Mouse (Mus musculus) midbrain, embryonic 15.5 days (tissue): Measurements from ENCODE around the gene Ube2v1. TPM values are rescaled to one million over a fixed set of nuclear protein-coding genes. Genes with fewer than 3 reads are reported as not detected.
"Not testable (repeated sequence)": the region's sequence is repeated elsewhere in the genome, so short reads cannot be mapped to it uniquely, and the experiment has no call there.

Experiments
- ATAC-seq: fragments of 200-750 bp; cut with Nextera tagmentation; replicated peaks from 2 replicates; pipeline ENCODE4 v1.8.0; 2017; ENCODE audit warnings: moderate TSS enrichment
- H3K27ac ChIP-seq: fragments of 300-500 bp; sonication (generic); 2 replicates; pipeline ENCODE4 v1.5.1; 2015; ENCODE audit warnings: mild to moderate bottlenecking, inconsistent platforms
- H3K27me3 ChIP-seq: fragments of 300-500 bp; sonication (generic); replicated peaks from 2 replicates; pipeline ENCODE4 v1.6.1; 2015; ENCODE audit warnings: inconsistent platforms
- H3K36me3 ChIP-seq: fragments of 300-500 bp; sonication (generic); replicated peaks from 2 replicates; pipeline ENCODE4 v1.6.1; 2015; ENCODE audit warnings: inconsistent platforms
- H3K4me1 ChIP-seq: fragments of 300-500 bp; sonication (generic); 2 replicates; pipeline ENCODE4 v1.6.1; 2015; ENCODE audit warnings: inconsistent platforms
- H3K4me2 ChIP-seq: fragments of 300-500 bp; sonication (generic); 2 replicates; pipeline ENCODE4 v1.6.1; 2015; ENCODE audit warnings: inconsistent platforms, mild to moderate bottlenecking, moderate library complexity
- H3K4me3 ChIP-seq: fragments of 300-500 bp; sonication (generic); 2 replicates; pipeline ENCODE4 v1.5.1; 2015; ENCODE audit warnings: mild to moderate bottlenecking, inconsistent platforms
- H3K9ac ChIP-seq: fragments of 300-500 bp; sonication (generic); 2 replicates; pipeline ENCODE4 v1.6.1; 2015; ENCODE audit warnings: mild to moderate bottlenecking, inconsistent platforms
- H3K9me3 ChIP-seq: fragments of 300-500 bp; sonication (generic); 2 replicates; pipeline ENCODE4 v1.6.1; 2016; ENCODE audit warnings: inconsistent platforms
- WGBS: fragments of 180-500 bp; shearing (Covaris S2); methylation state at CpG from one replicate; pipeline ENCODE4 v1.1.7; 2015; ENCODE audit warnings: mixed read lengths; 5-methylcytosine and 5-hydroxymethylcytosine counted together
- polyA plus RNA-seq: library from polyadenylated mRNA; unstranded; fragments of >200 nt; fragmentation: Nextera tagmentation; extraction: Ambion mirVana; gene quantifications from 2 replicates; pipeline ENCODE4 v1.2.1, GENCODE M21; 2015

Gene Ube2v1
- polyA plus RNA-seq, 1 experiment from 2014 or later, result 327 TPM

- no peaks in the 10 kb centered on the region for H3K27me3 ChIP-seq
- no peaks in the 10 kb centered on the region for H3K36me3 ChIP-seq
- no peak for ATAC-seq
- no peak overlapping the region for H3K27ac ChIP-seq
- H3K9ac ChIP-seq, result peak overlapping the region; percentile 90
- peak overlapping the region; percentile 80 for H3K4me2 ChIP-seq
- WGBS, result 82% methylated on average over 5 of the region's 5 CpGs
- H3K4me1 ChIP-seq, result peaks cover 56% of the 10 kb centered on the region
- peak overlapping the region; percentile 79 for H3K4me3 ChIP-seq
- no peaks in the 10 kb centered on the region for H3K9me3 ChIP-seq
These were observed 1.5 kb downstream of the Ube2v1 start for GRCm38 (mm10) chr2:167630421-167630820.

DNA sequence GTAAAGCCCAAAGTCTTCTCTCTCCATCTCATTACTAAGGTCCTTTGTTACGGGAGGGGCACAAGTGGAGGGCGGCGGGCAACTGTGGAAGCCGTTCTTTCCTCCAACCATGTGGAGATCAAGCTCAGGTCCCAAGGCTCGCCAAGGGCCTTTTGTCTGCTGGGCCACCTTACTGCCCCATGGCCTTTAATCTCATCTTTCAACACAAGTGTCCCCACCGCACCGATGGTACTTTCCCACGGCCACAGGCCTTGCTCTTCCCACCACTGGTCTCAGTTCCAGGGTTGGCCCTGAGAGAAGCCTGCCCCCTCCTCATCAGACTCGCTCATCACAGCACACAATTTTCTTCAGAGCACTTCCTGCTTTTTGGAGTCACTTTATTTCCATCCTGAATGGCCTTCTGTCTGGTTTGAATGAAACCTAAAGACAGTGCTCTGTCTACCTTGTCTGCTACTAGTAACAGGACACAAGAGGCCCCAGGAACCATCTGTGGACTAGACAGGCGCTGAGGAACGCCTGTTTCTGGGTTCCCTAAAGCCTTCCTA is 2.2 kb downstream of the Ube2v1 start:
- H3K36me3 ChIP-seq, result no peaks in the 10 kb centered on the region
- H3K4me1 ChIP-seq, result peaks cover 57% of the 10 kb centered on the region
- no peaks in the 10 kb centered on the region for H3K27me3 ChIP-seq
- H3K4me3 ChIP-seq, result 0 out of 2 replicates have a peak overlapping the region, but pooled peaks have one; percentile 79
- no peaks in the 10 kb centered on the region for H3K9me3 ChIP-seq
- 69% methylated on average over 11 of the region's 11 CpGs for WGBS
- no peak overlapping the region for H3K27ac ChIP-seq
- H3K4me2 ChIP-seq, result peak overlapping the region; percentile 80
- ATAC-seq, result no peak
- H3K9ac ChIP-seq, result no peak overlapping the region

- Histone ChIP-seq H3K9me3 (no peaks in the 10 kb centered on the region), H3K4me3 (no peak overlapping the region), H3K4me1 (peaks cover 54% of the 10 kb centered on the region), H3K27ac (no peak overlapping the region), H3K9ac (no peak overlapping the region), H3K4me2 (no peak overlapping the region), H3K36me3 (no peaks in the 10 kb centered on the region), H3K27me3 (no peaks in the 10 kb centered on the region)
- 53% methylated on average over 4 of the region's 4 CpGs for WGBS
- no peak for ATAC-seq
These were observed 3.0 kb downstream of the Ube2v1 start for GRCm38 (mm10) chr2:167628872-167629271.

- Histone ChIP-seq H3K4me2 (no peak overlapping the region), H3K36me3 (no peaks in the 10 kb centered on the region), H3K27me3 (no peaks in the 10 kb centered on the region), H3K9ac (no peak overlapping the region), H3K4me3 (no peak overlapping the region), H3K4me1 (peaks cover 39% of the 10 kb centered on the region), H3K9me3 (no peaks in the 10 kb centered on the region), H3K27ac (no peak overlapping the region)
- ATAC-seq, result no peak
- WGBS, result 82% methylated on average over 7 of the region's 7 CpGs
These were observed 4.9 kb downstream of the Ube2v1 start for GRCm38 (mm10) chr2:167627019-167627418.

DNA sequence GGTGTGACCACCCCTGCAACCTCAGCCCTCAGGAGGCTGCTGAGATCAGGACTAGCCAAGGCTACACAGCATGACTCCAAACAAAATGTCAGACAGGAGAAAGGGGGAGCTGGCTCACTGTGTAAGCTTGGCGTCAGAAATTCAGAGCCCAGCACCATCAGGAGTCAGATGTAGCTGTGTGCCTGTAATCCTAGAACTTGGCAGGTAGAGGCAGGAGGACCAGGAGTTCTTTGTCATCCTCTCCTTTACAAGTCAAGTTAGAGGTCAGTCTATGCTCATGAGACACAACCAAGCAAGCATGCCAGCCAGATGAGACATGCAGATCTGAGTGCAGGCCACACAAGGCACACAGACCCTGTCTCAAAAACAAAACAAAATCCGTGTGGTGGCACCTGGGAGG is 6.2 kb downstream of the Ube2v1 start:
- no peaks in the 10 kb centered on the region for H3K27me3 ChIP-seq
- no peak overlapping the region for H3K4me3 ChIP-seq
- H3K9me3 ChIP-seq, result no peaks in the 10 kb centered on the region
- 50% methylated on average over 2 of the region's 2 CpGs for WGBS
- peaks cover 35% of the 10 kb centered on the region for H3K4me1 ChIP-seq
- ATAC-seq, result no peak
- no peak overlapping the region for H3K4me2 ChIP-seq
- H3K9ac ChIP-seq, result no peak overlapping the region
- no peak overlapping the region for H3K27ac ChIP-seq
- H3K36me3 ChIP-seq, result no peaks in the 10 kb centered on the region

- no peak overlapping the region for H3K9ac ChIP-seq
- H3K9me3 ChIP-seq, result no peaks in the 10 kb centered on the region
- no peaks in the 10 kb centered on the region for H3K36me3 ChIP-seq
- H3K4me1 ChIP-seq, result peaks cover 23% of the 10 kb centered on the region
- H3K4me2 ChIP-seq, result no peak overlapping the region
- no peak overlapping the region for H3K4me3 ChIP-seq
- WGBS, result 84% methylated on average over 6 of the region's 6 CpGs
- ATAC-seq, result no peak
- no peaks in the 10 kb centered on the region for H3K27me3 ChIP-seq
- H3K27ac ChIP-seq, result no peak overlapping the region
These were observed 7.4 kb downstream of the Ube2v1 start for GRCm38 (mm10) chr2:167624368-167625075.

GRCm38 (mm10) chr2:167622965-167623364 is 8.9 kb downstream of the Ube2v1 start:
- Histone ChIP-seq H3K27ac (no peak overlapping the region), H3K9me3 (no peaks in the 10 kb centered on the region), H3K27me3 (no peaks in the 10 kb centered on the region), H3K4me2 (no peak overlapping the region), H3K4me1 (peaks cover 17% of the 10 kb centered on the region), H3K9ac (no peak overlapping the region), H3K4me3 (no peak overlapping the region), H3K36me3 (no peaks in the 10 kb centered on the region)
- no peak for ATAC-seq
- WGBS, result 85% methylated on average over 5 of the region's 5 CpGs

GRCm38 (mm10) chr2:167622352-167622751 is 9.5 kb downstream of the Ube2v1 start:
- no peak overlapping the region for H3K9ac ChIP-seq
- no peak overlapping the region for H3K27ac ChIP-seq
- no peak overlapping the region for H3K4me3 ChIP-seq
- H3K36me3 ChIP-seq, result 0 out of 2 replicates have a peak, but pooled peaks cover 2% of the 10 kb centered on the region
- no peaks in the 10 kb centered on the region for H3K27me3 ChIP-seq
- H3K9me3 ChIP-seq, result no peaks in the 10 kb centered on the region
- peaks cover 18% of the 10 kb centered on the region for H3K4me1 ChIP-seq
- no peak for ATAC-seq
- no peak overlapping the region for H3K4me2 ChIP-seq
- WGBS, result 86% methylated on average over 13 of the region's 13 CpGs

DNA sequence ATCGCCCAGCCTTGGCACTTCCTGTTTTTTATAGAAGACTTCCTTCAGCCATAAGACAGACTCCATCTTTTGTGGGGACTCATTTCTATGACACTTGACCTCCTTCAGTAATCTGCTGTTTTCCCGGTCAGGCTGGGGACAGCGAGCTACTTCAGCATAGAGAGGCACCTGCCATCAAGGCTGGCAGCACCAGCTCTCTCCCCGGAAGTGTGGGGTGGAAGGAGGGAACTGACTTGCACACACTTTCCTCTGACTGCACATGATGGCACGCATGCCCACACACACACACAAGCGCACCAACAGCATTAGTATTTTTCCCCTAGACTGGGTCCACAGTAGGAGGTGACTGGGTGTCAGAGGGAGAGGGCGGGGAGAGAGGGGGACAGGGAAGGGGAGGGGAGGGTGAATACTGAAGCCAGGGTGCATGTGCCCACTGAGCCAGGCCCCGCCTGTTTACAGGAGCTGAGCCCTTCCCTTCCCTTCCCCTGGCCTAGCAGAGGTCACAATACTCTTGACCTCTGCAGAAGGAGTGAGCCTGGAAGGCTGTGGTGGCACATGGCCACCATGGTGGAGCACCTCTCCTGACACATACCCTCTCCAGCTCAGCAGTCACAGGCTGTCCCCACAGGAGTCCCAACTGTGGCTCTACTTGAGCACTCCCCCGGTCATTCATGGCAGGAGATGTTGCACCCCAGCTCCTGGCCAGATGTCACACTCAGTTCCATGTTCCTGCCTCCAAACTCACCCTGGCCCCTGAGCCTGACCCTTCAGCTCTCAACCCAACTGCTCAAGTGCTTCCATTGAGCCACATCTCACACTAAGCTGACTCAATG is 10.4 kb downstream of the Ube2v1 start:
- no peak for ATAC-seq
- Histone ChIP-seq H3K9me3 (no peaks in the 10 kb centered on the region), H3K4me1 (peaks cover 13% of the 10 kb centered on the region), H3K4me2 (no peak overlapping the region), H3K4me3 (no peak overlapping the region), H3K9ac (no peak overlapping the region), H3K27ac (no peak overlapping the region), H3K36me3 (peaks cover 6% of the 10 kb centered on the region; the same call in 1 of the 2 replicates), H3K27me3 (no peaks in the 10 kb centered on the region)
- WGBS, result 80% methylated on average over 9 of the region's 9 CpGs

- 25% methylated on average over 4 of the region's 4 CpGs for WGBS
- H3K4me1 ChIP-seq, result peaks cover 7% of the 10 kb centered on the region; the same call in 1 of the 2 replicates
- H3K9me3 ChIP-seq, result no peaks in the 10 kb centered on the region
- H3K27me3 ChIP-seq, result no peaks in the 10 kb centered on the region
- no peak overlapping the region for H3K4me3 ChIP-seq
- H3K36me3 ChIP-seq, result peaks cover 27% of the 10 kb centered on the region
- no peak for ATAC-seq
- H3K4me2 ChIP-seq, result no peak overlapping the region
- H3K9ac ChIP-seq, result no peak overlapping the region
- no peak overlapping the region for H3K27ac ChIP-seq
These were observed 14.4 kb downstream of the Ube2v1 start for GRCm38 (mm10) chr2:167617472-167617871.

DNA sequence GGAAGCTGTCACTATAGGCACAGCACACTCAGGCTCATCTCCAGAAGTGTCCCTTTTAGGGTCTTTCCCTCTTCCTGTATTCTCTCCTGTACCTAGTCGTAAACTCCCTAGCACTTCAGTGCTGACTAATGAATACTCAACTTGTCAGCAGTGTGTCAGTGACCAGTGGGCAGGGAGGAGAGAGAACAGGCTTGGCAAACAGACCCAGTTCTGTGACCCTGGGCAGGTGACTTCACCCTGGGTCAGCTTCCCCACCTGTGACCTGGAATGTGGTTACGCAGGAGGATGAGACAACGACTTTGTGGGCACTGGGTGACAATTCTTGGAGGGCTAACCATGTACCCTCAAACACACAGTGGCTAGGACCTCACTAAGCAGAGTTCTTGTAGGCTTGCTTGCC is 14.9 kb downstream of the Ube2v1 start:
- no peaks in the 10 kb centered on the region for H3K27me3 ChIP-seq
- no peaks in the 10 kb centered on the region for H3K9me3 ChIP-seq
- no peak overlapping the region for H3K4me2 ChIP-seq
- H3K27ac ChIP-seq, result no peak overlapping the region
- peaks cover 27% of the 10 kb centered on the region for H3K36me3 ChIP-seq
- no peak overlapping the region for H3K9ac ChIP-seq
- WGBS, result 87% methylated on average over 3 of the region's 3 CpGs
- ATAC-seq, result no peak
- peaks cover 7% of the 10 kb centered on the region; the same call in 1 of the 2 replicates for H3K4me1 ChIP-seq
- H3K4me3 ChIP-seq, result no peak overlapping the region

GRCm38 (mm10) chr2:167613335-167613734 is 18.6 kb downstream of the Ube2v1 start:
- ATAC-seq, H3K9ac ChIP-seq, H3K4me2 ChIP-seq, H3K4me3 ChIP-seq, H3K27ac ChIP-seq, H3K27me3 ChIP-seq, H3K4me1 ChIP-seq, H3K9me3 ChIP-seq: not testable (repeated sequence)
- WGBS, result 95% methylated on average over 7 of the region's 7 CpGs
- H3K36me3 ChIP-seq, result peaks cover 37% of the 10 kb centered on the region
